Mouse (Mus musculus): ENCODE results near the gene Pex16.
A peak's percentile ranks its signal among the peaks of the same experiment; 100 is the strongest.

Pex16 gene

GRCm38 (mm10) chr2:92374514-92374913, at the start of gene Pex16, which contains the start of gene Large2:
Pex16 (plus strand) TSS chr2:92374676.
Large2 (minus strand) TSS chr2:92374869.
- DNase-seq (ENCODE audit: low read depth): no peak

- no peak for DNase-seq (ENCODE audit: low read depth)
These were observed 48.8 kb upstream of the Pex16 start for GRCm38 (mm10) chr2:92325676-92326075.

- DNase-seq (ENCODE audit: low read depth): no peak
These were observed 48.3 kb upstream of the Pex16 start for GRCm38 (mm10) chr2:92326221-92326620.

- DNase-seq (ENCODE audit: low read depth): no peak
These were observed 46.9 kb upstream of the Pex16 start for GRCm38 (mm10) chr2:92327601-92328000.

GRCm38 (mm10) chr2:92328206-92328605, 46.3 kb upstream of the Pex16 start:
- no peak for DNase-seq (ENCODE audit: low read depth)

GRCm38 (mm10) chr2:92330840-92331239, 43.6 kb upstream of the Pex16 start:
- peak; percentile 32 for DNase-seq (ENCODE audit: low read depth)

GRCm38 (mm10) chr2:92331410-92331809, 43.1 kb upstream of the Pex16 start:
- no peak for DNase-seq (ENCODE audit: low read depth)

GRCm38 (mm10) chr2:92331871-92332270, 42.6 kb upstream of the Pex16 start:
- no peak for DNase-seq (ENCODE audit: low read depth)

- DNase-seq (ENCODE audit: low read depth): no peak
These were observed 32.1 kb upstream of the Pex16 start for GRCm38 (mm10) chr2:92342418-92342817.

GRCm38 (mm10) chr2:92347191-92347590, 27.3 kb upstream of the Pex16 start:
- DNase-seq (ENCODE audit: low read depth): no peak

- DNase-seq (ENCODE audit: low read depth): no peak
These were observed 24.7 kb upstream of the Pex16 start for GRCm38 (mm10) chr2:92349589-92350425.

GRCm38 (mm10) chr2:92350686-92351085, 23.8 kb upstream of the Pex16 start:
- no peak for DNase-seq (ENCODE audit: low read depth)

- DNase-seq (ENCODE audit: low read depth): no peak
These were observed 21.1 kb upstream of the Pex16 start for GRCm38 (mm10) chr2:92353402-92353801.

GRCm38 (mm10) chr2:92354224-92354623, 20.3 kb upstream of the Pex16 start:
- DNase-seq (ENCODE audit: low read depth): no peak

GRCm38 (mm10) chr2:92359301-92359700, 15.2 kb upstream of the Pex16 start:
- DNase-seq (ENCODE audit: low read depth): no peak

GRCm38 (mm10) chr2:92360186-92360823, 14.2 kb upstream of the Pex16 start:
- no peak for DNase-seq (ENCODE audit: low read depth)

GRCm38 (mm10) chr2:92360893-92361292, 13.6 kb upstream of the Pex16 start:
- no peak for DNase-seq (ENCODE audit: low read depth)

- DNase-seq (ENCODE audit: low read depth): no peak
These were observed 12.7 kb upstream of the Pex16 start for GRCm38 (mm10) chr2:92361795-92362194.

- DNase-seq (ENCODE audit: low read depth): no peak
These were observed 11.8 kb upstream of the Pex16 start for GRCm38 (mm10) chr2:92362571-92363228.

- no peak for DNase-seq (ENCODE audit: low read depth)
These were observed 10.4 kb upstream of the Pex16 start for GRCm38 (mm10) chr2:92364086-92364485.

GRCm38 (mm10) chr2:92365568-92365967, 8.9 kb upstream of the Pex16 start:
- no peak for DNase-seq (ENCODE audit: low read depth)

- no peak for DNase-seq (ENCODE audit: low read depth)
These were observed 7.0 kb upstream of the Pex16 start for GRCm38 (mm10) chr2:92367383-92368029.
